Mouse (Mus musculus) liver, embryonic 12.5 days (tissue): ENCODE measurements around the gene Eif6. TPM values are rescaled to one million over a fixed set of nuclear protein-coding genes. Genes with fewer than 3 reads are reported as not detected.

Experiments used
- ATAC-seq: fragments of 200-750 bp; cut with Nextera tagmentation; 2 replicates; pipeline ENCODE4 v1.8.0; 2017; ENCODE audit warnings: moderate number of reproducible peaks, mild to moderate bottlenecking, moderate library complexity
- H3K27ac ChIP-seq: fragments of 300-500 bp; sonication (generic); 2 replicates; pipeline ENCODE4 v1.5.1; 2016; ENCODE audit warnings: mild to moderate bottlenecking
- H3K27me3 ChIP-seq: fragments of 300-500 bp; sonication (generic); replicated peaks from 2 replicates; pipeline ENCODE4 v1.6.1; 2016; ENCODE audit warnings: mild to moderate bottlenecking, moderate library complexity
- H3K36me3 ChIP-seq: fragments of 300-500 bp; sonication (generic); 2 replicates; pipeline ENCODE4 v1.6.1; 2016; ENCODE audit warnings: mild to moderate bottlenecking, moderate library complexity
- H3K4me1 ChIP-seq: fragments of 300-500 bp; sonication (generic); 2 replicates; pipeline ENCODE4 v1.6.1; 2016
- H3K4me2 ChIP-seq: fragments of 300-500 bp; sonication (generic); 2 replicates; pipeline ENCODE4 v1.6.1; 2016; ENCODE audit warnings: mild to moderate bottlenecking, moderate library complexity
- H3K4me3 ChIP-seq: fragments of 300-500 bp; sonication (generic); 2 replicates; pipeline ENCODE4 v1.5.1; 2016; ENCODE audit warnings: mild to moderate bottlenecking, moderate library complexity
- H3K9ac ChIP-seq: fragments of 300-500 bp; sonication (generic); 2 replicates; pipeline ENCODE4 v1.6.1; 2016; ENCODE audit warnings: mild to moderate bottlenecking, moderate library complexity
- H3K9me3 ChIP-seq: fragments of 300-500 bp; sonication (generic); replicated peaks from 2 replicates; pipeline ENCODE4 v1.6.1; 2016; ENCODE audit warnings: mild to moderate bottlenecking, moderate library complexity
- WGBS: fragments of 180-500 bp; shearing (Covaris S2); methylation state at CpG from one replicate; pipeline ENCODE4 v1.1.7; 2016; ENCODE audit not compliant: insufficient replicate concordance; 5-methylcytosine and 5-hydroxymethylcytosine counted together
- polyA plus RNA-seq: library from polyadenylated mRNA; unstranded; fragments of >200 nt; fragmentation: Nextera tagmentation; extraction: Ambion mirVana; gene quantifications from 2 replicates; pipeline ENCODE4 v1.2.1, GENCODE M21; 2016

The Eif6 gene
- polyA plus RNA-seq, 1 experiment from 2014 or later: 198 TPM

DNA sequence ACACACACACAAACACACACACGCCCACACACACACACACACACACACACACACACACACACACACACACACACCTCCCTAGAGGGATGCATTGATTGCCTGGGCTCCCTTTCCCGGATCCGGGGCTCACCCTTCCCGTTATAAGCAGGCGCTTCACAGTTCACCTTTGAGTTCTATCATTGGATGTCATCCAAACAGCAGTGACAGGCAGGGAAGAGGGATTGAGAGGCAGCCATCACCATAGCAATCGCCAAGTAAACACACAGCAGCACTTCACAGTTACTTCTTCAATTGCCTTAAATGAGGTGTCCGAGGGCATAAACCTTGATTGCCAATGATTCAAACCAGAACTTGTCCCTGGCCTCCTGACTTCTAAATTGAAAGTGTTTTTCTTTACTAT lies 47.7 kb downstream of the Eif6 start:
- no peak overlapping the region for H3K4me3 ChIP-seq
- no peak overlapping the region for H3K9ac ChIP-seq
- no peaks in the 10 kb centered on the region for H3K36me3 ChIP-seq
- no peak for ATAC-seq
- no peak overlapping the region for H3K27ac ChIP-seq
- WGBS: 44% methylated on average over 6 of the region's 7 CpGs
- peaks cover 62% of the 10 kb centered on the region for H3K27me3 ChIP-seq
- H3K4me1 ChIP-seq: peaks cover 9% of the 10 kb centered on the region; the same call in 1 of the 2 replicates
- no peak overlapping the region for H3K4me2 ChIP-seq
- H3K9me3 ChIP-seq: no peaks in the 10 kb centered on the region

GRCm38 (mm10) chr2:155778004-155778403 lies 48.7 kb downstream of the Eif6 start:
- H3K4me2 ChIP-seq: no peak overlapping the region
- no peak overlapping the region for H3K9ac ChIP-seq
- 50% methylated on average over 6 of the region's 6 CpGs for WGBS
- no peaks in the 10 kb centered on the region for H3K36me3 ChIP-seq
- H3K27ac ChIP-seq: no peak overlapping the region
- ATAC-seq: no peak
- H3K9me3 ChIP-seq: no peaks in the 10 kb centered on the region
- peaks cover 9% of the 10 kb centered on the region; the same call in 1 of the 2 replicates for H3K4me1 ChIP-seq
- no peak overlapping the region for H3K4me3 ChIP-seq
- peaks cover 72% of the 10 kb centered on the region for H3K27me3 ChIP-seq

GRCm38 (mm10) chr2:155777688-155777985 lies 49.1 kb downstream of the Eif6 start:
- H3K36me3 ChIP-seq: no peaks in the 10 kb centered on the region
- H3K4me2 ChIP-seq: no peak overlapping the region
- H3K4me3 ChIP-seq: no peak overlapping the region
- no peak for ATAC-seq
- 69% methylated on average over 4 of the region's 4 CpGs for WGBS
- peaks cover 73% of the 10 kb centered on the region for H3K27me3 ChIP-seq
- H3K4me1 ChIP-seq: peaks cover 9% of the 10 kb centered on the region; the same call in 1 of the 2 replicates
- H3K9me3 ChIP-seq: no peaks in the 10 kb centered on the region
- no peak overlapping the region for H3K9ac ChIP-seq
- H3K27ac ChIP-seq: no peak overlapping the region

DNA sequence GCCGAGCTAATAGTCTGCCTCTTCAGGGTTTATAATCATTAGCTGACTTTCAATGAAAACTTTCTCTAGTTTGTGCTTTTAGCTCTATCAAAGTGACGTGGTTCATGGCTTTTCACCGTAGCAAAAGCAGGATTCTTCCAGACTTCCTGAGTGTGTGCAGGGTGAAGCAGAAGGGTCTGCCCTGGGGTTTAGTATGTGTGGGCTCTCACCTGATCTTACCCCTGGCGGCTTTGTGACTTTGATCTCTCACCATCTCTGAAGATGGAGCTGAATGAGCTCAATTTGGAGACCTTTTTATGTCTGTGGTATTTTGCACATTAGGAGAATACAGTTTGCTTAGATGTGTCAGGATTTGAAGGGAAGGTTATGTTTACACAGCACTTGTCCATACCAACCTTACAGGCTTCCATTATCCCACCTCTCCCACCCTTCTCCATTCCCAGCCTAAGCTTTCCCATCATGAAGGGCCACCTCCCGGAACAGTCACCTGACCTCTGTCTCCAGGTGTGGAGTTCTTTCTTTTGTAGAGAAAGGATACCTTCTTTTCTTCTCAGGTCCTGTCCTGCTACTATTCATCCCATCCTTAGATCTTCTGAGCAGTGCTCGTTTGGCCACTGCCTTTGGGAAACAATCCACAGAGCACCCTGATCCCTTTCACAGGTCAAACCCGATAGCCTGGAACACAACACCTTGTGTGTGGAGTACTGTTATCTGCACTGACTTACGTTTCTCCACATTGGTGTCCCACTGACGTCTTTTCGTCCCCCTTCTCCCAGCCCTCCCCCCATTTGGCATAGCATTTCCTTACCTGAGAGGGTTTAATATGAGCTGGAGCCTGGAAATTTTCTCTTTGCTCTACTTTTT lies 49.7 kb downstream of the Eif6 start:
- Histone ChIP-seq H3K27me3 (peaks cover 77% of the 10 kb centered on the region), H3K4me1 (peaks cover 9% of the 10 kb centered on the region; the same call in 1 of the 2 replicates), H3K9ac (no peak overlapping the region), H3K4me3 (no peak overlapping the region), H3K9me3 (no peaks in the 10 kb centered on the region), H3K4me2 (no peak overlapping the region), H3K36me3 (no peaks in the 10 kb centered on the region), H3K27ac (no peak overlapping the region)
- WGBS: 57% methylated on average over 10 of the region's 10 CpGs
- no peak for ATAC-seq

DNA sequence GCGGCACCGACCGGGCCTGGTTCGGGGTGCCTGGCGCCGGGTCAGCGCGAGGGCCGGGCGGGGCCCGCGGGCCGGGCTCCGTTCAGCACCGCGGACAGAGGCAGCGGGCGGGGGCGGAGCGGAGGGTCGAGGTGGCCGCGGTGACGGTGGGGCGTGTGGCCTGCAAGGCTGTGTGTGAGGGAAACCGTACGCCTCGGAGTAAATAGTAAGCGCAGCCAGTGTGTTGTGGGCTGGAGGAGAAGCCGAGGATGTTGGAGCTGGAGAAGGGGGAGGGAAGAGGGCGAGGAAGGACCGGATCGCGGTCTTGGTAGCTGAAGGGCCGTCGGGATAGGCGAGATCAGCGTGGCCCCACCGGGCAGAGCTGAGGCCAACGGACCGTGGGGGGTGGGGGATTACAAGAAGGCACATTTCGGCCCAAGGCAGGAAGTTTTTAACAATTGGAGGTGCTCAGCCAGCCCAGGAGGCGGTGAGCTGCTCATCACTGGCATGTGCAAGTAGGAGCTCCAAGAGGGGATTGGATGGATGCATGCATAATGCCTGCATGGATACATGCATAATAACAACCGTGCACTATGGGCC lies 51.0 kb downstream of the Eif6 start:
- peak overlapping the region; percentile 56 for H3K4me3 ChIP-seq
- H3K4me1 ChIP-seq: peaks cover 9% of the 10 kb centered on the region; the same call in 1 of the 2 replicates
- 1% methylated on average over 44 of the region's 44 CpGs for WGBS
- no peaks in the 10 kb centered on the region for H3K9me3 ChIP-seq
- H3K27me3 ChIP-seq: peaks cover 84% of the 10 kb centered on the region
- H3K4me2 ChIP-seq: peak overlapping the region; percentile 64
- no peaks in the 10 kb centered on the region for H3K36me3 ChIP-seq
- ATAC-seq: peak; percentile 32; the same call in 1 of the 2 replicates
- H3K9ac ChIP-seq: no peak overlapping the region
- no peak overlapping the region for H3K27ac ChIP-seq

GRCm38 (mm10) chr2:155774927-155775684 lies 51.6 kb downstream of the Eif6 start, which contains the start of gene Mmp24:
Gene Mmp24, plus strand, starts transcription at chr2:155775342.
- Histone ChIP-seq H3K9ac (no peak within 1 kb of the TSS), H3K9me3 (no peaks in the 10 kb centered on the region), H3K4me3 (peak within 1 kb of the TSS; percentile 56), H3K4me2 (peak within 1 kb of the TSS; percentile 64), H3K27me3 (peaks cover 86% of the 10 kb centered on the region), H3K36me3 (no peaks in the 10 kb centered on the region), H3K27ac (no peak within 1 kb of the TSS), H3K4me1 (peaks cover 9% of the 10 kb centered on the region; the same call in 1 of the 2 replicates)
- 2% methylated on average over 90 of the region's 100 CpGs for WGBS
- ATAC-seq: no peak

- no peak for ATAC-seq
- no peak overlapping the region for H3K9ac ChIP-seq
- H3K4me1 ChIP-seq: peaks cover 9% of the 10 kb centered on the region; the same call in 1 of the 2 replicates
- H3K4me2 ChIP-seq: peak overlapping the region; percentile 58
- H3K27me3 ChIP-seq: peaks cover 86% of the 10 kb centered on the region
- H3K9me3 ChIP-seq: no peaks in the 10 kb centered on the region
- 46% methylated on average over 11 of the region's 11 CpGs for whole genome bisulfite sequencing
- peak overlapping the region; percentile 56; the same call in 1 of the 2 replicates for H3K4me3 ChIP-seq
- no peak overlapping the region for H3K27ac ChIP-seq
- no peaks in the 10 kb centered on the region for H3K36me3 ChIP-seq
Observed at GRCm38 (mm10) chr2:155774261-155774926, 52.3 kb downstream of the Eif6 start.

- no peaks in the 10 kb centered on the region for H3K36me3 ChIP-seq
- H3K4me2 ChIP-seq: no peak overlapping the region
- no peak for ATAC-seq
- no peak overlapping the region for H3K4me3 ChIP-seq
- whole genome bisulfite sequencing: 48% methylated on average over 4 of the region's 4 CpGs
- no peak overlapping the region for H3K9ac ChIP-seq
- H3K9me3 ChIP-seq: no peaks in the 10 kb centered on the region
- peaks cover 9% of the 10 kb centered on the region; the same call in 1 of the 2 replicates for H3K4me1 ChIP-seq
- peaks cover 88% of the 10 kb centered on the region for H3K27me3 ChIP-seq
- no peak overlapping the region for H3K27ac ChIP-seq
Observed at GRCm38 (mm10) chr2:155773664-155774063, 53.1 kb downstream of the Eif6 start.

Other genes with a start within 250 kb of the Eif6 start
- gene Gss, start 234.1 kb downstream of the Eif6 start, polyA plus RNA-seq: 64.0 and 64.1 TPM in 2 replicates
- gene Myh7b, start 215.7 kb downstream of the Eif6 start, polyA plus RNA-seq: 6.0 TPM in 2 replicates
- 78.5 and 80.9 TPM in 2 replicates for gene Trpc4ap, start 134.5 kb downstream of the Eif6 start, polyA plus RNA-seq
- gene Edem2, start 97.5 kb downstream of the Eif6 start, polyA plus RNA-seq: 24.6 and 25.1 TPM in 2 replicates
- not detected in 2 replicates for gene Gm17581, start 91.1 kb downstream of the Eif6 start, polyA plus RNA-seq
- gene Procr, start 75.8 kb downstream of the Eif6 start, polyA plus RNA-seq: 1.2 and 1.5 TPM in 2 replicates
- 0.04 TPM in 1 of 2 replicates, not detected in the other for gene Mmp24, start 51.6 kb downstream of the Eif6 start, polyA plus RNA-seq
- 6.0 and 6.6 TPM in 2 replicates for gene BC029722, start 7.5 kb downstream of the Eif6 start, polyA plus RNA-seq
- 0.04 and 0.07 TPM in 2 replicates for gene Fam83c, start 7.9 kb upstream of the Eif6 start, polyA plus RNA-seq
- gene Uqcc1, start 103.4 kb upstream of the Eif6 start, polyA plus RNA-seq: 51.0 and 56.6 TPM in 2 replicates
- gene Gm15557, start 113.8 kb upstream of the Eif6 start, polyA plus RNA-seq: not detected in 2 replicates
- 0.07 and 0.23 TPM in 2 replicates for gene Gdf5, start 118.4 kb upstream of the Eif6 start, polyA plus RNA-seq
- gene Cep250, start 129.5 kb upstream of the Eif6 start, polyA plus RNA-seq: 20.7 and 21.4 TPM in 2 replicates
- 1.3 and 1.6 TPM in 2 replicates for gene 6430550D23Rik, start 181.1 kb upstream of the Eif6 start, polyA plus RNA-seq
- gene Ergic3, start 181.1 kb upstream of the Eif6 start, polyA plus RNA-seq: 100 and 104 TPM in 2 replicates
- gene Fer1l4, start 226.0 kb upstream of the Eif6 start, polyA plus RNA-seq: not detected in 2 replicates
- gene Spag4, start 238.2 kb upstream of the Eif6 start, polyA plus RNA-seq: 2.2 and 2.6 TPM in 2 replicates